Mouse (Mus musculus): Measurements from ENCODE around the gene Zfp983.
"Not testable (repeated sequence)": the region's sequence is repeated elsewhere in the genome, so short reads cannot be mapped to it uniquely, and the experiment has no call there.

The Zfp983 gene

GRCm38 (mm10) chr17:21650364-21650907 is at the start of gene Zfp983:
Zfp983 (plus strand) TSS chr17:21650624.
- peak; percentile 71 for DNase-seq (ENCODE audit: low read depth, low spot score)

GRCm38 (mm10) chr17:21616356-21616755 is 34.1 kb upstream of the Zfp983 start:
- no peak for DNase-seq (ENCODE audit: low read depth, low spot score)

GRCm38 (mm10) chr17:21617352-21617751 is 33.1 kb upstream of the Zfp983 start:
- DNase-seq (ENCODE audit: low read depth, low spot score) = no peak

- no peak for DNase-seq (ENCODE audit: low read depth, low spot score)
Measured at GRCm38 (mm10) chr17:21623647-21624046, 26.8 kb upstream of the Zfp983 start.

- DNase-seq (ENCODE audit: low read depth, low spot score) = not testable (repeated sequence)
Measured at GRCm38 (mm10) chr17:21635758-21636157, 14.7 kb upstream of the Zfp983 start.

GRCm38 (mm10) chr17:21648791-21649190 is 1.6 kb upstream of the Zfp983 start:
- DNase-seq (ENCODE audit: low read depth, low spot score) = no peak

GRCm38 (mm10) chr17:21649936-21650335 is 488 bp upstream of the Zfp983 start:
- DNase-seq (ENCODE audit: low read depth, low spot score) = peak; percentile 8

- DNase-seq (ENCODE audit: low read depth, low spot score) = not testable (repeated sequence)
Measured at GRCm38 (mm10) chr17:21678826-21679225, 28.4 kb downstream of the Zfp983 start.

- peak; percentile 70 for DNase-seq (ENCODE audit: low read depth, low spot score)
Measured at GRCm38 (mm10) chr17:21679273-21680018, 29.0 kb downstream of the Zfp983 start.

- DNase-seq (ENCODE audit: low read depth, low spot score) = not testable (repeated sequence)
Measured at GRCm38 (mm10) chr17:21680019-21680376, 29.6 kb downstream of the Zfp983 start.

GRCm38 (mm10) chr17:21691560-21691959 is 41.1 kb downstream of the Zfp983 start, which contains the start of gene Gm10226:
Gm10226 (plus strand) TSS chr17:21691860.
- DNase-seq (ENCODE audit: low read depth, low spot score) = no peak

- no peak for DNase-seq (ENCODE audit: low read depth, low spot score)
Measured at GRCm38 (mm10) chr17:21693342-21693741, 42.9 kb downstream of the Zfp983 start.

GRCm38 (mm10) chr17:21696073-21696472 is 45.6 kb downstream of the Zfp983 start:
- DNase-seq (ENCODE audit: low read depth, low spot score) = no peak

- no peak for DNase-seq (ENCODE audit: low read depth, low spot score)
Measured at GRCm38 (mm10) chr17:21702281-21703240, 52.1 kb downstream of the Zfp983 start.

GRCm38 (mm10) chr17:21703414-21703813 is 53.0 kb downstream of the Zfp983 start:
- DNase-seq (ENCODE audit: low read depth, low spot score) = no peak

- peak; percentile 49 for DNase-seq (ENCODE audit: low read depth, low spot score)
Measured at GRCm38 (mm10) chr17:21707343-21707996, 57.0 kb downstream of the Zfp983 start, which contains the start of gene Zfp760. Zfp760 (plus strand) TSS chr17:21707741.

- no peak for DNase-seq (ENCODE audit: low read depth, low spot score)
Measured at GRCm38 (mm10) chr17:21708401-21708800, 58.0 kb downstream of the Zfp983 start.
